10 mouse cellular contexts compared by ENCODE assay signal in genomic region chrX:103440803-103441202, GRCm38 (mm10). TPM values are rescaled to one million over a fixed set of nuclear protein-coding genes. Genes with fewer than 3 reads are reported as not detected.
A peak's percentile ranks its signal among the peaks of the same experiment; 100 is the strongest.
DNase-seq lines count a peak whose midpoint lies in the region; ATAC-seq and TF ChIP-seq lines count a peak whose summit lies in the region.
"Had no signal": no experiment of that assay in that cellular context is flagged by ENCODE, and none has a peak within 500 bp of the region (broad histone marks: within the 10 kb centered on the region; RNA-seq: fewer than 3 reads in every experiment).

No protein-coding gene starts in this region.

- 4% methylated on average over 1 of the region's 1 CpGs for WGBS in midbrain, embryonic 13.5 days
- 0% methylated on average over 1 of the region's 1 CpGs for whole genome bisulfite sequencing in midbrain, embryonic 15.5 days
- WGBS in hindbrain, postnatal 0 days, result 8% methylated on average over 1 of the region's 1 CpGs

- no peaks in the 10 kb centered on the region for H3K36me3 ChIP-seq in midbrain, embryonic 13.5 days
- H3K36me3 ChIP-seq in midbrain, embryonic 15.5 days (replicated peaks), result no peaks in the 10 kb centered on the region
- no peaks in the 10 kb centered on the region for H3K36me3 ChIP-seq in hindbrain, postnatal 0 days (ENCODE audit: insufficient read depth, low read length)
- H3K36me3 ChIP-seq: neural tube, embryonic 13.5 days had no signal

- H3K4me1 ChIP-seq in midbrain, embryonic 13.5 days (replicated peaks), result no peaks in the 10 kb centered on the region
- H3K4me1 ChIP-seq in midbrain, embryonic 15.5 days, result no peaks in the 10 kb centered on the region
- no peaks in the 10 kb centered on the region for H3K4me1 ChIP-seq in hindbrain, postnatal 0 days (ENCODE audit: insufficient read depth, low read length)
- H3K4me1 ChIP-seq: neural tube, embryonic 13.5 days had no signal

- H3K4me3 ChIP-seq in midbrain, embryonic 13.5 days (replicated peaks), result no peak overlapping the region
- no peak overlapping the region for H3K4me3 ChIP-seq in midbrain, embryonic 15.5 days
- H3K4me3 ChIP-seq in hindbrain, postnatal 0 days (ENCODE audit: low read length), result no peak overlapping the region
- H3K4me3 ChIP-seq: neural tube, embryonic 13.5 days had no signal

- peaks cover 58% of the 10 kb centered on the region for H3K27me3 ChIP-seq in midbrain, embryonic 13.5 days
- H3K27me3 ChIP-seq in midbrain, embryonic 15.5 days (replicated peaks), result peaks cover 43% of the 10 kb centered on the region
- H3K27me3 ChIP-seq in hindbrain, postnatal 0 days (ENCODE audit: insufficient read depth, low read length), result peaks cover 3% of the 10 kb centered on the region; the same call in 1 of the 2 replicates

- peak; percentile 59; the same call in 1 of the 2 replicates for ATAC-seq in frontal cortex, adult (ENCODE audit: low TSS enrichment)
- peak; percentile 24; the same call in 1 of the 2 replicates for ATAC-seq in midbrain, embryonic 13.5 days
- no peak; the same call in 1 of the 2 replicates for ATAC-seq in midbrain, embryonic 15.5 days (replicated peaks)
- no peak for ATAC-seq in hindbrain, postnatal 0 days

- no peak overlapping the region for H3K9ac ChIP-seq in midbrain, embryonic 13.5 days (replicated peaks)
- H3K9ac ChIP-seq in midbrain, embryonic 15.5 days, result no peak overlapping the region
- no peak overlapping the region for H3K9ac ChIP-seq in hindbrain, postnatal 0 days (replicated peaks; ENCODE audit: low read length)
- H3K9ac ChIP-seq: neural tube, embryonic 13.5 days had no signal

- DNase-seq in frontal cortex, postnatal 10 days (ENCODE audit: low spot score in 2 of 2), result no peak
- DNase-seq in cerebellum, adult 11 months, result peak; percentile 16
- DNase-seq in hindbrain, postnatal 0 days (ENCODE audit: low spot score), result peak; percentile 83
- DNase-seq in retina, embryonic 14.5 days (ENCODE audit: low spot score), result peak; percentile 84
- no peak for DNase-seq in neural tube, embryonic 10.5 days (ENCODE audit: extremely low spot score, low spot score)

- H3K4me2 ChIP-seq in midbrain, embryonic 13.5 days (replicated peaks), result no peak overlapping the region
- H3K4me2 ChIP-seq in midbrain, embryonic 15.5 days, result no peak overlapping the region
- no peak overlapping the region for H3K4me2 ChIP-seq in hindbrain, postnatal 0 days (ENCODE audit: low read depth, low read length)
- H3K4me2 ChIP-seq: neural tube, embryonic 13.5 days had no signal

- TF ChIP-seq CTCF in hindbrain, postnatal 0 days (IDR thresholded peaks at IDR 0.05; ENCODE audit: low read depth), result peak; percentile 73

- H3K9me3 ChIP-seq in midbrain, embryonic 13.5 days, result no peaks in the 10 kb centered on the region
- H3K9me3 ChIP-seq in midbrain, embryonic 15.5 days, result no peaks in the 10 kb centered on the region
- H3K9me3 ChIP-seq in hindbrain, postnatal 0 days (ENCODE audit: low read length), result no peaks in the 10 kb centered on the region
- H3K9me3 ChIP-seq: neural tube, embryonic 13.5 days had no signal

- no peak overlapping the region for H3K27ac ChIP-seq in midbrain, embryonic 13.5 days
- H3K27ac ChIP-seq in midbrain, embryonic 15.5 days, result no peak overlapping the region
- no peak overlapping the region for H3K27ac ChIP-seq in hindbrain, postnatal 0 days
- H3K27ac ChIP-seq: neural tube, embryonic 13.5 days had no signal

RNA-seq across cellular contexts. Expression of gene Gm26992, which starts 19.0 kb away (rescaled TPM):
- polyA plus RNA-seq in midbrain, embryonic 13.5 days (2015; fragmentation: Nextera tagmentation; extraction: Ambion mirVana), result not detected in 2 replicates
- not detected in 2 replicates for polyA plus RNA-seq in midbrain, embryonic 15.5 days (2015; fragmentation: Nextera tagmentation; extraction: Ambion mirVana)
- total RNA-seq in hindbrain, postnatal 0 days (2014; rRNA removed), result not detected in 2 replicates
- not detected in 2 replicates for polyA plus RNA-seq in hindbrain, postnatal 0 days (2015; fragmentation: Nextera tagmentation; extraction: Ambion mirVana)
- total RNA-seq: hematopoietic stem cell, adult 5-6 weeks had no signal
- polyA plus RNA-seq: neural tube, embryonic 13.5 days had no signal

RNA-seq across cellular contexts. Expression of gene Tsx, which starts 26.5 kb away (rescaled TPM):
- 0.34 and 0.35 TPM in 2 replicates for polyA plus RNA-seq in midbrain, embryonic 13.5 days (2015; fragmentation: Nextera tagmentation; extraction: Ambion mirVana)
- 0.28 and 0.37 TPM in 2 replicates for polyA plus RNA-seq in midbrain, embryonic 15.5 days (2015; fragmentation: Nextera tagmentation; extraction: Ambion mirVana)
- not detected in 2 replicates for total RNA-seq in hindbrain, postnatal 0 days (2014; rRNA removed)
- polyA plus RNA-seq in hindbrain, postnatal 0 days (2015; fragmentation: Nextera tagmentation; extraction: Ambion mirVana), result 0.43 TPM in 1 of 2 replicates, not detected in the other
- total RNA-seq: hematopoietic stem cell, adult 5-6 weeks had no signal

Comparison
In these comparisons a context has a peak if more than half of its experiments do, and no peak if none do; other contexts are left out.
1. ATAC-seq: peak in frontal cortex, adult (single experiment) and midbrain, embryonic 13.5 days (single experiment); none in midbrain, embryonic 15.5 days (single experiment) and hindbrain, postnatal 0 days (single experiment).
2. DNase-seq: peak in cerebellum, adult 11 months (single experiment), hindbrain, postnatal 0 days (single experiment) and retina, embryonic 14.5 days (single experiment); none in frontal cortex, postnatal 10 days (0 of 2) and neural tube, embryonic 10.5 days (single experiment).